Mouse (Mus musculus) neural tube, embryonic 12.5 days (tissue): ENCODE measurements around the gene Hoxd9. TPM values are rescaled to one million over a fixed set of nuclear protein-coding genes. Genes with fewer than 3 reads are reported as not detected.

Experiments used
- ATAC-seq: fragments of 200-750 bp; cut with Nextera tagmentation; 2 replicates; pipeline ENCODE4 v1.8.0; 2017; ENCODE audit warnings: low read depth, mild to moderate bottlenecking, moderate TSS enrichment, moderate library complexity; ENCODE audit not compliant: low FRiP score
- H3K27ac ChIP-seq: fragments of 300-500 bp; sonication (generic); 2 replicates; pipeline ENCODE4 v1.5.1; 2016
- H3K27me3 ChIP-seq: fragments of 300-500 bp; sonication (generic); replicated peaks from 2 replicates; pipeline ENCODE4 v1.6.1; 2016; ENCODE audit warnings: mild to moderate bottlenecking
- H3K36me3 ChIP-seq: fragments of 300-500 bp; sonication (generic); 2 replicates; pipeline ENCODE4 v1.6.1; 2016; ENCODE audit warnings: mild to moderate bottlenecking
- H3K4me1 ChIP-seq: fragments of 300-500 bp; sonication (generic); 2 replicates; pipeline ENCODE4 v1.6.1; 2016
- H3K4me2 ChIP-seq: fragments of 300-500 bp; sonication (generic); replicated peaks from 2 replicates; pipeline ENCODE4 v1.6.1; 2016; ENCODE audit warnings: mild to moderate bottlenecking
- H3K4me3 ChIP-seq: fragments of 300-500 bp; sonication (generic); 2 replicates; pipeline ENCODE4 v1.5.1; 2016
- H3K9ac ChIP-seq: fragments of 300-500 bp; sonication (generic); 2 replicates; pipeline ENCODE4 v1.6.1; 2016; ENCODE audit warnings: mild to moderate bottlenecking
- H3K9me3 ChIP-seq: fragments of 300-500 bp; sonication (generic); 2 replicates; pipeline ENCODE4 v1.6.1; 2016; ENCODE audit warnings: mild to moderate bottlenecking
- WGBS: fragments of 180-500 bp; shearing (Covaris S2); methylation state at CpG from one replicate; pipeline ENCODE4 v1.1.7; 2016; 5-methylcytosine and 5-hydroxymethylcytosine counted together
- polyA plus RNA-seq: library from polyadenylated mRNA; unstranded; fragments of >200 nt; fragmentation: Nextera tagmentation; extraction: Ambion mirVana; gene quantifications from 2 replicates; pipeline ENCODE4 v1.2.1, GENCODE M21; 2016

The Hoxd9 gene
- polyA plus RNA-seq, 1 experiment from 2014 or later: 34.4 TPM

DNA sequence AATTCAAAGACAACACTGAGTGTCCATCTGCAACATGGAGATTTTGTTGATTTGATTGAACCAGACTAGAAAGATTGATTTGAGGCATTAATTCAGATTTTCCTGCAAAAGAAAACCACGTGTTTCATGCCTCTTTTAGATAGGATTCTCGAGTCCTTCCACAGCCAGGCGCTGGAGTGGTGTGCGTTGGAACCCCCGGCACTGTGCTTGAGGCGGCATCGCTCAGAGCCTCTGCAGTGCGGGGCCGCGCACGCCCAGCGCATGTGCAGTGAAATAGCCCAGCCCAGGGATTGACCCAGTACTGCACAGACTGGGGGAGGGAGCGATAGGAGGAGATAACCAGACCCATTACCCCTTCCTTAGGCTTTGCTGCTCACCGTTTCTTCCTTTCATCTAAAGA lies 17.4 kb downstream of the Hoxd9 start:
- Histone ChIP-seq H3K4me2 (peak overlapping the region; percentile 96), H3K27ac (peak overlapping the region; percentile 89), H3K4me1 (peaks cover 54% of the 10 kb centered on the region), H3K4me3 (peak overlapping the region; percentile 90), H3K9ac (peak overlapping the region; percentile 100), H3K9me3 (no peaks in the 10 kb centered on the region), H3K27me3 (no peaks in the 10 kb centered on the region), H3K36me3 (no peaks in the 10 kb centered on the region)
- peak; percentile 82 for ATAC-seq
- WGBS: 1% methylated on average over 14 of the region's 14 CpGs

GRCm38 (mm10) chr2:74715504-74716241 lies 18.1 kb downstream of the Hoxd9 start:
- H3K27me3 ChIP-seq: no peaks in the 10 kb centered on the region
- H3K4me2 ChIP-seq: peak overlapping the region; percentile 96
- WGBS: 2% methylated on average over 26 of the region's 26 CpGs
- ATAC-seq: peak; percentile 64
- H3K27ac ChIP-seq: peak overlapping the region; percentile 89; the same call in 1 of the 2 replicates
- peak overlapping the region; percentile 90 for H3K4me3 ChIP-seq
- peak overlapping the region; percentile 100 for H3K9ac ChIP-seq
- no peaks in the 10 kb centered on the region for H3K36me3 ChIP-seq
- H3K9me3 ChIP-seq: no peaks in the 10 kb centered on the region
- peaks cover 55% of the 10 kb centered on the region for H3K4me1 ChIP-seq

DNA sequence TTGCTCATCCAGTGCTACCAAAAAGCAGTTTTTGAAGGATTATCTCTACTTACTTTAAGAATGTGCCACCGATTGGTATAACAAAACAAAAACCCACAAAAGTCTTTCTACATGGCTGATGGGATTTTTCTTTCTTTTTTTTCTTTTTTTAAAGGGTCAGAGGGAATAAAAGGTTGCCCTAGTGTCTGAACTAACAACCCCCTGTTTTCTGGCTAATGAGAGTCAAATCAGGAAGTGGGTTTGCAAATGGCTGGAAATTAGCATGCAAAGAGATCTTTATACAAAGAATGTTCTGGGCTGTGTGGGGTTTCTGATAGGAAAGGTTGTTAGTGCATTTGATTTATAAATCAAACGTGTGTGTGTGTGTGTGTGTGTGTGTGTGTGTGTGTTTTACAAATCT lies 22.9 kb downstream of the Hoxd9 start:
- WGBS: 2% methylated on average over 2 of the region's 2 CpGs
- H3K4me1 ChIP-seq: peaks cover 96% of the 10 kb centered on the region
- ATAC-seq: no peak
- H3K27me3 ChIP-seq: no peaks in the 10 kb centered on the region
- H3K4me2 ChIP-seq: peak overlapping the region; percentile 96
- H3K4me3 ChIP-seq: 0 out of 2 replicates have a peak overlapping the region, but pooled peaks have one; percentile 11
- H3K27ac ChIP-seq: peak overlapping the region; percentile 3; the same call in 1 of the 2 replicates
- peak overlapping the region; percentile 57; the same call in 1 of the 2 replicates for H3K9ac ChIP-seq
- H3K36me3 ChIP-seq: peaks cover 2% of the 10 kb centered on the region; the same call in 1 of the 2 replicates
- H3K9me3 ChIP-seq: no peaks in the 10 kb centered on the region

DNA sequence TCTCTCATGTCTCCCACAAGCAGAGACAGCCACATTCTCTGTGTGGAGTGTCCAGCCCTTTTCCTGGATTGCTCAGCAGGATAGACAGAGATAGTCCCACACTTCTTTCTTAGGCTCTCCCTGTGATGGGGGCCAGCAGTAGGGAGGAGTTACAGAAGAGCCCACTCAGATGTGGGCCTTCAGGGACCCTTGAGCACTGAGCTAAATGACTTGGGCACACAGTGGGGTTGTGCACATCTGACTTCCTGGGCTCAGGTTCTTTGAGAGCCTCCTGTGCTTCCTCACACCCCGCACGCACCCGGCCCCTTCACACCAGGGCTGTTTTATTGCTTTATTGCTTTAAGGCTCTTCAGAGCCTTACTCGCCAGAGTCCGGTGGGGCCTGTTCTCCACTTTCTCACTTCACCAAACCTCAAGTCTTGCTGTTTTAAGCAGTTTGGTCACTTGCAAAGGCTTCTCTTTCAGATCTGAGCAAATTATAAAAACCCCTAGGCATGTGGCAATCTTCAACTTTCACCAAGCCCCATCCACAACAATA lies 23.5 kb downstream of the Hoxd9 start:
- Histone ChIP-seq H3K9ac (peak overlapping the region; percentile 57), H3K9me3 (no peaks in the 10 kb centered on the region), H3K4me1 (peaks cover 95% of the 10 kb centered on the region), H3K4me3 (peak overlapping the region; percentile 24), H3K27ac (peak overlapping the region; percentile 82), H3K36me3 (peaks cover 2% of the 10 kb centered on the region; the same call in 1 of the 2 replicates), H3K27me3 (no peaks in the 10 kb centered on the region), H3K4me2 (peak overlapping the region; percentile 96)
- peak; percentile 32 for ATAC-seq
- 2% methylated on average over 5 of the region's 5 CpGs for WGBS

GRCm38 (mm10) chr2:74721882-74722281 lies 24.4 kb downstream of the Hoxd9 start:
- Histone ChIP-seq H3K4me3 (peak overlapping the region; percentile 56), H3K27me3 (no peaks in the 10 kb centered on the region), H3K9me3 (no peaks in the 10 kb centered on the region), H3K27ac (peak overlapping the region; percentile 26; the same call in 1 of the 2 replicates), H3K36me3 (peaks cover 7% of the 10 kb centered on the region; the same call in 1 of the 2 replicates), H3K9ac (peak overlapping the region; percentile 96), H3K4me1 (peaks cover 97% of the 10 kb centered on the region), H3K4me2 (peak overlapping the region; percentile 96)
- WGBS: under 1% methylated on average over 6 of the region's 6 CpGs
- peak; percentile 27; the same call in 1 of the 2 replicates for ATAC-seq

- no peaks in the 10 kb centered on the region for H3K9me3 ChIP-seq
- H3K4me1 ChIP-seq: peaks cover 97% of the 10 kb centered on the region
- peaks cover 15% of the 10 kb centered on the region for H3K36me3 ChIP-seq
- 2% methylated on average over 8 of the region's 8 CpGs for WGBS
- H3K27me3 ChIP-seq: no peaks in the 10 kb centered on the region
- peak overlapping the region; percentile 96 for H3K9ac ChIP-seq
- peak overlapping the region; percentile 51; the same call in 1 of the 2 replicates for H3K27ac ChIP-seq
- peak overlapping the region; percentile 56 for H3K4me3 ChIP-seq
- no peak for ATAC-seq
- peak overlapping the region; percentile 96 for H3K4me2 ChIP-seq
Measured at GRCm38 (mm10) chr2:74722949-74723348, 25.4 kb downstream of the Hoxd9 start.

DNA sequence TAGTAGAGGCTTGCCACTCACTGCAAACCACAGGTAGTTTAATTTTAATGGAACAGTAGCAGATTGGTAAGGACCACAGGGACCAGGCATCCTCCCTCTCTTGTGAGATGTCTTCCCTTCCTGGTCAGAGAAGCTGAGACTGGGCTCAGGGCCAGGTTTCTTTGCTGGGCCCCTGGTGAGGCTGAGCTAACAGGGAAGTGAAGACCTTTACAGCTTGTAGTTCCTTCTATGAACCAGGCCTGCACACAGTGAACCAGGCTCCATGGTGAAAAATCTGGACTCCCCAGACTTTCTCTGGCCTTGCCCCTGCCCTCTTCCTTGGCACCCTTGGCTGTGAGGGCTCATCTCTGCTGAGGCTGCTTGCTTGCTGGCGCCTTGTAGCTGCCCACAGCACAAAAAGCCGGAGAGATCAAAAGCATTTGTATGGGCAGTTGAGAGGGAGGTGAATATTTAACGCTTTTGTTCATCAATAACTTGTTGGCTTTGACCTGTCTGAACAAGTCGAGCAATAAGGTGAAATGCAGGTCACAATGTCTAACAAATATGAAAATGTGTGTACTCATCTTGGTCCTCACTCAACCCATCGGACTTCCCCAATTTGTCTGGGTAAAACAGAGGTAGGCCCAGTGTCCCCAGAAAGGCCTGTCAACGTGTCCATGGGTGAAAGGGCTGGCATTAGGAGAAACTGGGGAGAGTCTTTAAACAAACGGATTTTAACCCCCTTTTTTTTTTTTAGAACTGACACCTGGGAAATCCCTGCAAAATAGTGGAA lies 26.9 kb downstream of the Hoxd9 start:
- Histone ChIP-seq H3K4me2 (peak overlapping the region; percentile 96), H3K4me3 (peak overlapping the region; percentile 56), H3K9me3 (no peaks in the 10 kb centered on the region), H3K9ac (peak overlapping the region; percentile 96), H3K36me3 (peaks cover 24% of the 10 kb centered on the region), H3K4me1 (peaks cover 95% of the 10 kb centered on the region), H3K27ac (peak overlapping the region; percentile 51; the same call in 1 of the 2 replicates), H3K27me3 (no peaks in the 10 kb centered on the region)
- no peak for ATAC-seq
- WGBS: 10% methylated on average over 7 of the region's 7 CpGs

- no peak for ATAC-seq
- Histone ChIP-seq H3K9me3 (no peaks in the 10 kb centered on the region), H3K27ac (peak overlapping the region; percentile 93), H3K36me3 (peaks cover 24% of the 10 kb centered on the region), H3K9ac (peak overlapping the region; percentile 96), H3K4me1 (peaks cover 93% of the 10 kb centered on the region), H3K27me3 (no peaks in the 10 kb centered on the region), H3K4me3 (peak overlapping the region; percentile 56), H3K4me2 (peak overlapping the region; percentile 96)
- 6% methylated on average over 17 of the region's 17 CpGs for whole genome bisulfite sequencing
Measured at GRCm38 (mm10) chr2:74725171-74725570, 27.6 kb downstream of the Hoxd9 start.

DNA sequence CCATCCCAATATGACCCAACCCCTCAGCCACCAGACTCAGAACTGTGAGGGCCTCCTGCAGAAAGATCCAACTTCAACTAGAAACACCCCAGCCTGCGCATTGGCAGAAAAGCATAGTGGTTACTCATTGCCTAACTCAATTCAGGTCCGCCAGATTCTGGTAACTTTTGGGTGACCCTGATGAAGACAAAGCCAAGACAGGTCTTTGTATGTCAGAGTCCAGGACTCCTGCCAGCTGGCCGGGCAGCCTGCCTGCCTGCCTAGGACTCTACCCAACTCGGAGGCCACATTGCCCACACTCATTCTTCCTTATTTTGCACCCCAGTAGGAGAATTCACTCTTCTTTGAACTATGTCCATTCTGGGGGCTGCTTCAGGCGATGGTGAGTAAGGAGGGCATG lies 29.0 kb downstream of the Hoxd9 start, which contains the start of gene Gm28230:
Gene Gm28230, plus strand, starts transcription at position 178 of the 400 bp plus-strand sequence.
- peak within 1 kb of the TSS; percentile 96 for H3K4me2 ChIP-seq
- WGBS: 8% methylated on average over 5 of the region's 5 CpGs

GRCm38 (mm10) chr2:74726973-74727639 lies 29.6 kb downstream of the Hoxd9 start:
- Histone ChIP-seq H3K9ac (peak overlapping the region; percentile 96), H3K4me2 (peak overlapping the region; percentile 96), H3K36me3 (peaks cover 27% of the 10 kb centered on the region), H3K9me3 (no peaks in the 10 kb centered on the region), H3K4me1 (peaks cover 93% of the 10 kb centered on the region), H3K27ac (peak overlapping the region; percentile 93), H3K27me3 (no peaks in the 10 kb centered on the region), H3K4me3 (peak overlapping the region; percentile 56)
- ATAC-seq: peak; percentile 22; the same call in 1 of the 2 replicates
- under 1% methylated on average over 43 of the region's 43 CpGs for WGBS

More for the DNA sequence above, 29.0 kb downstream of the Hoxd9 start, which contains the start of gene Gm28230:
- H3K9ac ChIP-seq: peak within 1 kb of the TSS; percentile 96
- H3K4me3 ChIP-seq: peak within 1 kb of the TSS; percentile 56
- peak within 1 kb of the TSS; percentile 93 for H3K27ac ChIP-seq
- H3K36me3 ChIP-seq: peaks cover 24% of the 10 kb centered on the region
- ATAC-seq: no peak
- peaks cover 92% of the 10 kb centered on the region for H3K4me1 ChIP-seq
- no peaks in the 10 kb centered on the region for H3K9me3 ChIP-seq
- H3K27me3 ChIP-seq: no peaks in the 10 kb centered on the region

GRCm38 (mm10) chr2:74727640-74728302 lies 30.2 kb downstream of the Hoxd9 start:
- peaks cover 93% of the 10 kb centered on the region for H3K4me1 ChIP-seq
- peaks cover 28% of the 10 kb centered on the region for H3K36me3 ChIP-seq
- H3K27ac ChIP-seq: peak overlapping the region; percentile 93

More at GRCm38 (mm10) chr2:74727640-74728302, 30.2 kb downstream of the Hoxd9 start:
- 2% methylated on average over 25 of the region's 25 CpGs for WGBS
- Histone ChIP-seq H3K27me3 (no peaks in the 10 kb centered on the region), H3K9ac (peak overlapping the region; percentile 96), H3K4me3 (peak overlapping the region; percentile 56), H3K4me2 (peak overlapping the region; percentile 96), H3K9me3 (no peaks in the 10 kb centered on the region)
- peak; percentile 54 for ATAC-seq
